In the genomic region with DNA sequence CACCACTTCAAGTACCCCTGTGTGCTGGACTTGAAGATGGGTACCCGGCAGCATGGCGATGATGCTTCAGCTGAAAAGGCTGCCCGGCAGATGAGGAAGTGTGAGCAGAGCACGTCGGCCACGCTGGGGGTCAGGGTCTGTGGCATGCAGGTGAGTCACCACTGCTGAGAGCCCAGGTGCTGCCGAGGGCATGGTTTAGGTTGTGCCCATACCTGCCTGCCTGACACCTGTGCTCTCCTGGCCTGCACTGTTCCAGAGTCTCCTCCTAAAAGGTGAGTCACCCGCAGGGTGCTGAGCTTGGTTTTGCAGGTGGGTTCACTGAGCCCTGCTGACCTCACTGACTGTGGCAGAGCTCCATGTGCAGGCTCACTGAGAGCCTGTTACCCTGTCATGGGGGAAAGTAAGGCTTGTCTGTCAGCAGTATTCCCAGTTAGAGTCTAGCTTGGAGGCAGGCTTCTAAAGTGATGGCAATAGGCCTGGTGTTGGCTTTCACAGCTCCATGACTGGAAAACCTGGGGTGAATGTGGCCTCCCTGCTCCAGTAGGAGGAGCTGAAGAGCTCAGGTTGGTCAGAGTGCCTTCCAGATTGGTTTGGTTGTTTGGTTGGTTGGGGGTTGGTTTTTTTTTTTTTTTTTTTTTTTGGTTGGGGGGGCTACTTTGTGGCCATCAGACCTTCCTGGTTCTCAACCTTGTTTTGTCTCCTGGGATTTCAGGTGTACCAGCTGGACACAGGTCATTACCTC, we compare ENCODE assay signal across 17 mouse cellular contexts. TPM values are rescaled to one million over a fixed set of nuclear protein-coding genes. Genes with fewer than 3 reads are reported as not detected.
DNase-seq lines count a peak whose midpoint lies in the region; ATAC-seq and TF ChIP-seq lines count a peak whose summit lies in the region.
"Had no signal": no experiment of that assay in that cellular context is flagged by ENCODE, and none has a peak within 500 bp of the region (broad histone marks: within the 10 kb centered on the region; RNA-seq: fewer than 3 reads in every experiment).

No protein-coding gene starts in this region.

- TF ChIP-seq POLR2A in lung, adult 2 months (IDR thresholded peaks at IDR 0.05; ENCODE audit: borderline replicate concordance, extremely low read depth, low read depth, low read length), result no peak
- no peak for TF ChIP-seq POLR2A in brain, embryonic 14.5 days (IDR thresholded peaks at IDR 0.05; ENCODE audit: borderline replicate concordance, extremely low read depth, insufficient read depth, insufficient read length, poor library complexity, severe bottlenecking)

- peaks cover 5% of the 10 kb centered on the region; the same call in 1 of the 2 replicates for H3K4me1 ChIP-seq in hindbrain, postnatal 0 days (ENCODE audit: insufficient read depth, low read length)
- H3K4me1 ChIP-seq in hindbrain, embryonic 14.5 days (replicated peaks; ENCODE audit: control insufficient read depth, insufficient read depth, low read length), result peaks cover 6% of the 10 kb centered on the region
- peaks cover 3% of the 10 kb centered on the region; the same call in 1 of the 2 replicates for H3K4me1 ChIP-seq in lung, adult 2 months (ENCODE audit: control insufficient read depth, insufficient read depth, low read length)
- peaks cover 16% of the 10 kb centered on the region for H3K4me1 ChIP-seq in neural tube, embryonic 15.5 days

- TF ChIP-seq CTCF in hindbrain, postnatal 0 days (IDR thresholded peaks at IDR 0.05; ENCODE audit: low read depth), result peak; percentile 24
- peak; percentile 18; the same call in 1 of the 2 replicates for TF ChIP-seq CTCF in lung, adult 2 months (IDR thresholded peaks at IDR 0.05; ENCODE audit: insufficient read depth, low read length)
- peak; percentile 24; the same call in 1 of the 2 replicates for TF ChIP-seq CTCF in brain, embryonic 14.5 days (IDR thresholded peaks at IDR 0.05; ENCODE audit: borderline replicate concordance, extremely low read depth, insufficient read depth, insufficient read length)

- peaks cover 47% of the 10 kb centered on the region for H3K36me3 ChIP-seq in hindbrain, postnatal 0 days (ENCODE audit: insufficient read depth, low read length)
- peaks cover 64% of the 10 kb centered on the region for H3K36me3 ChIP-seq in hindbrain, embryonic 14.5 days (replicated peaks; ENCODE audit: control insufficient read depth, insufficient read depth)
- peaks cover 63% of the 10 kb centered on the region for H3K36me3 ChIP-seq in neural tube, embryonic 15.5 days

- WGBS in hindbrain, postnatal 0 days, result 94% methylated on average over 8 of the region's 8 CpGs
- 95% methylated on average over 8 of the region's 8 CpGs for WGBS in hindbrain, embryonic 14.5 days
- 87% methylated on average over 8 of the region's 8 CpGs for WGBS in lung, adult 2 months
- WGBS in neural tube, embryonic 15.5 days, result 95% methylated on average over 8 of the region's 8 CpGs

- H3K9ac ChIP-seq in hindbrain, postnatal 0 days (replicated peaks; ENCODE audit: low read length), result no peak overlapping the region
- H3K9ac ChIP-seq in hindbrain, embryonic 14.5 days, result no peak overlapping the region
- no peak overlapping the region for H3K9ac ChIP-seq in neural tube, embryonic 15.5 days (replicated peaks)
- H3K9ac ChIP-seq: forebrain, embryonic 12.5 days; liver, embryonic 13.5 days had no signal

- H3K27ac ChIP-seq in hindbrain, postnatal 0 days, result no peak overlapping the region
- no peak overlapping the region for H3K27ac ChIP-seq in hindbrain, embryonic 14.5 days
- no peak overlapping the region for H3K27ac ChIP-seq in neural tube, embryonic 15.5 days (replicated peaks)
- H3K27ac ChIP-seq: forebrain, embryonic 12.5 days; hindbrain, embryonic 10.5 days; liver, embryonic 13.5 days had no signal

- DNase-seq in hindbrain, postnatal 0 days (ENCODE audit: low spot score), result no peak
- DNase-seq in hindbrain, embryonic 14.5 days (ENCODE audit: low spot score), result no peak
- DNase-seq in lung, adult 2 months, result no peak
- DNase-seq in lung, postnatal 36 days, result no peak
- DNase-seq in ES-CJ7 (ENCODE audit: low read depth, low spot score), result peak; percentile 46
- DNase-seq in brain, embryonic 14.5 days (ENCODE audit: low read depth), result no peak
- DNase-seq: adrenal gland, postnatal 14 days; liver, embryonic 13.5 days; right cerebral cortex, adult 18-20 months had no signal

- no peak for ATAC-seq in hindbrain, postnatal 0 days
- ATAC-seq in hindbrain, embryonic 14.5 days (ENCODE audit: low FRiP score), result no peak
- ATAC-seq in neural tube, embryonic 15.5 days (ENCODE audit: low FRiP score), result no peak
- ATAC-seq: CD4-positive, CD25-positive, alpha-beta regulatory T cell, adult 4 months; intestine, embryonic 16.5 days had no signal

- no peaks in the 10 kb centered on the region for H3K9me3 ChIP-seq in hindbrain, postnatal 0 days (ENCODE audit: low read length)
- no peaks in the 10 kb centered on the region for H3K9me3 ChIP-seq in hindbrain, embryonic 14.5 days (ENCODE audit: control insufficient read depth, low read length)
- no peaks in the 10 kb centered on the region for H3K9me3 ChIP-seq in neural tube, embryonic 15.5 days (replicated peaks)
- H3K9me3 ChIP-seq: forebrain, embryonic 12.5 days; hindbrain, embryonic 10.5 days; liver, embryonic 13.5 days had no signal

- H3K4me3 ChIP-seq in hindbrain, postnatal 0 days (ENCODE audit: low read length), result no peak overlapping the region
- no peak overlapping the region for H3K4me3 ChIP-seq in hindbrain, embryonic 14.5 days (replicated peaks; ENCODE audit: low read length)
- no peak overlapping the region for H3K4me3 ChIP-seq in lung, adult 2 months (replicated peaks; ENCODE audit: extremely low read depth, low read depth, low read length)
- no peak overlapping the region for H3K4me3 ChIP-seq in neural tube, embryonic 15.5 days (replicated peaks)
- H3K4me3 ChIP-seq: forebrain, embryonic 12.5 days; hindbrain, embryonic 10.5 days; liver, embryonic 13.5 days had no signal

- H3K4me2 ChIP-seq in hindbrain, postnatal 0 days (ENCODE audit: low read depth, low read length), result no peak overlapping the region
- H3K4me2 ChIP-seq in hindbrain, embryonic 14.5 days (replicated peaks), result no peak overlapping the region
- no peak overlapping the region for H3K4me2 ChIP-seq in neural tube, embryonic 15.5 days
- H3K4me2 ChIP-seq: forebrain, embryonic 12.5 days; heart, embryonic 11.5 days; liver, embryonic 13.5 days had no signal

- H3K27me3 ChIP-seq in hindbrain, postnatal 0 days (ENCODE audit: insufficient read depth, low read length), result no peaks in the 10 kb centered on the region
- no peaks in the 10 kb centered on the region for H3K27me3 ChIP-seq in hindbrain, embryonic 14.5 days (ENCODE audit: control insufficient read depth, insufficient read depth, low read length)
- no peaks in the 10 kb centered on the region for H3K27me3 ChIP-seq in neural tube, embryonic 15.5 days (replicated peaks)
- H3K27me3 ChIP-seq: forebrain, embryonic 12.5 days; liver, embryonic 13.5 days had no signal

RNA-seq across cellular contexts. Expression of a gene that starts 4.1 kb away (rescaled TPM):
- 13.0 and 13.3 TPM in 2 replicates for total RNA-seq in hindbrain, postnatal 0 days (2014; rRNA removed)
- 17.1 and 18.1 TPM in 2 replicates for polyA plus RNA-seq in hindbrain, postnatal 0 days (2015; fragmentation: Nextera tagmentation; extraction: Ambion mirVana)
- 17.7 and 18.2 TPM in 2 replicates for polyA plus RNA-seq in hindbrain, embryonic 14.5 days (2014; fragmentation: Nextera tagmentation; extraction: Ambion mirVana)
- polyA plus RNA-seq in lung, adult 2 months (2012; rRNA removed), result 14.6 and 20.3 TPM in 2 replicates
- 15.7 and 16.8 TPM in 2 replicates for polyA plus RNA-seq in brain, embryonic 14.5 days (2012; rRNA removed)
- polyA plus RNA-seq in neural tube, embryonic 15.5 days (2015; fragmentation: Nextera tagmentation; extraction: Ambion mirVana), result 22.0 and 28.9 TPM in 2 replicates

RNA-seq across cellular contexts. Expression of a gene that starts 8.0 kb away (rescaled TPM):
- 4.8 and 6.1 TPM in 2 replicates for total RNA-seq in hindbrain, postnatal 0 days (2014; rRNA removed)
- polyA plus RNA-seq in hindbrain, postnatal 0 days (2015; fragmentation: Nextera tagmentation; extraction: Ambion mirVana), result 1.8 and 2.1 TPM in 2 replicates
- polyA plus RNA-seq in hindbrain, embryonic 14.5 days (2014; fragmentation: Nextera tagmentation; extraction: Ambion mirVana), result 2.4 and 2.9 TPM in 2 replicates
- 2.3 and 3.2 TPM in 2 replicates for polyA plus RNA-seq in lung, adult 2 months (2012; rRNA removed)
- 3.6 and 4.0 TPM in 2 replicates for polyA plus RNA-seq in brain, embryonic 14.5 days (2012; rRNA removed)
- 2.2 and 2.8 TPM in 2 replicates for polyA plus RNA-seq in neural tube, embryonic 15.5 days (2015; fragmentation: Nextera tagmentation; extraction: Ambion mirVana)

RNA-seq across cellular contexts. Expression of a gene that starts 35.3 kb away (rescaled TPM):
- total RNA-seq in hindbrain, postnatal 0 days (2014; rRNA removed), result 0.29 TPM in 1 of 2 replicates, not detected in the other
- not detected in 2 replicates for polyA plus RNA-seq in hindbrain, postnatal 0 days (2015; fragmentation: Nextera tagmentation; extraction: Ambion mirVana)
- not detected in 2 replicates for polyA plus RNA-seq in hindbrain, embryonic 14.5 days (2014; fragmentation: Nextera tagmentation; extraction: Ambion mirVana)
- 1.5 and 2.5 TPM in 2 replicates for polyA plus RNA-seq in lung, adult 2 months (2012; rRNA removed)
- 0.08 and 0.10 TPM in 2 replicates for polyA plus RNA-seq in brain, embryonic 14.5 days (2012; rRNA removed)
- 0.50 TPM in 1 of 2 replicates, not detected in the other for polyA plus RNA-seq in neural tube, embryonic 15.5 days (2015; fragmentation: Nextera tagmentation; extraction: Ambion mirVana)
- total RNA-seq: common myeloid progenitor, adult 5-6 weeks; left cerebral cortex, postnatal 10 days had no signal

RNA-seq across cellular contexts. Expression of a gene that starts 38.2 kb away (rescaled TPM):
- total RNA-seq in hindbrain, postnatal 0 days (2014; rRNA removed), result 59.0 and 60.4 TPM in 2 replicates
- 41.8 and 43.8 TPM in 2 replicates for polyA plus RNA-seq in hindbrain, postnatal 0 days (2015; fragmentation: Nextera tagmentation; extraction: Ambion mirVana)
- polyA plus RNA-seq in hindbrain, embryonic 14.5 days (2014; fragmentation: Nextera tagmentation; extraction: Ambion mirVana), result 49.9 and 50.9 TPM in 2 replicates
- 78.6 and 88.0 TPM in 2 replicates for polyA plus RNA-seq in lung, adult 2 months (2012; rRNA removed)
- polyA plus RNA-seq in brain, embryonic 14.5 days (2012; rRNA removed), result 93.3 and 93.5 TPM in 2 replicates
- 44.3 and 51.6 TPM in 2 replicates for polyA plus RNA-seq in neural tube, embryonic 15.5 days (2015; fragmentation: Nextera tagmentation; extraction: Ambion mirVana)

RNA-seq across cellular contexts. Expression of a gene that starts 42.6 kb away (rescaled TPM):
- 257 and 258 TPM in 2 replicates for total RNA-seq in hindbrain, postnatal 0 days (2014; rRNA removed)
- 79.6 and 83.6 TPM in 2 replicates for polyA plus RNA-seq in hindbrain, postnatal 0 days (2015; fragmentation: Nextera tagmentation; extraction: Ambion mirVana)
- polyA plus RNA-seq in hindbrain, embryonic 14.5 days (2014; fragmentation: Nextera tagmentation; extraction: Ambion mirVana), result 55.4 and 60.7 TPM in 2 replicates
- polyA plus RNA-seq in lung, adult 2 months (2012; rRNA removed), result 116 and 132 TPM in 2 replicates
- polyA plus RNA-seq in brain, embryonic 14.5 days (2012; rRNA removed), result 163 and 198 TPM in 2 replicates
- 88.6 and 99.1 TPM in 2 replicates for polyA plus RNA-seq in neural tube, embryonic 15.5 days (2015; fragmentation: Nextera tagmentation; extraction: Ambion mirVana)
